Mouse (Mus musculus) T-cell, adult 2 months (primary cell): ENCODE data around the gene Klhl9.

Source experiments
- DNase-seq: peaks from one replicate; pipeline ENCODE4 v3.0.0; 2022; ENCODE audit warnings: low spot score

The Klhl9 gene

GRCm38 (mm10) chr4:88715059-88715458 is 7.2 kb downstream of the Klhl9 start:
- DNase-seq, result no peak

GRCm38 (mm10) chr4:88714281-88714680 is 8.0 kb downstream of the Klhl9 start:
- DNase-seq, result no peak

DNA sequence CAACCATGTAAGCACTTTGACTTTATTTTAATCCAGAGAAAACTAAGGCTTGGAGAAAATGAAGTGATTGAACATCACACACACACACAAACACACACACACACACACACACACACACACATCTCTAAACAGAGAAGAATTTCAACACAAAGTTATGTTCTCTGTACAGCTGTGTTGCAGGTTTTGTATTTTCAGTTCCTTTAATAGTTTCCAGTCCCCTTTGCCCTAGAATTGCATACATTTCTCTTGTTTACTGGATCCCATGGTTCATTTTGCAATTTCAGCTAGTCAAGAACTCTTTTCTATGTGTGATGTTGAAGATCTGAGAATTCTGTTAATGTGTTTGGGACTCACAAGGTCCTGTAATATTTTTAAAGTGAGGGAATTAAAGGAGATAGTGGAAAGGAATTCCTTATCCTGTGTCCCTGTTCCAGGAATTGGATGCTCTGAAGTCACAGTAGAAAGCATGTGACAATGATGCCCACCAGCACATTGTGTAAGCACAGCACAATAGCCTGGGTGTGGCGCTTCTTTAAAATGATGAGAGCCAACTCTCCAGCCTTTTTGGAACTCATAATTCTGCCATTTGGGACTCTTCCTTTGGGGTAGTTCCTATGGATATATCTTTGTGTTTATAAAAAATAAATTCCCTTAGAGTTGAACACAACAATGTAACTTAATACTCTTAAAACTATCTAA is 15.0 kb downstream of the Klhl9 start:
- DNase-seq, result no peak

DNA sequence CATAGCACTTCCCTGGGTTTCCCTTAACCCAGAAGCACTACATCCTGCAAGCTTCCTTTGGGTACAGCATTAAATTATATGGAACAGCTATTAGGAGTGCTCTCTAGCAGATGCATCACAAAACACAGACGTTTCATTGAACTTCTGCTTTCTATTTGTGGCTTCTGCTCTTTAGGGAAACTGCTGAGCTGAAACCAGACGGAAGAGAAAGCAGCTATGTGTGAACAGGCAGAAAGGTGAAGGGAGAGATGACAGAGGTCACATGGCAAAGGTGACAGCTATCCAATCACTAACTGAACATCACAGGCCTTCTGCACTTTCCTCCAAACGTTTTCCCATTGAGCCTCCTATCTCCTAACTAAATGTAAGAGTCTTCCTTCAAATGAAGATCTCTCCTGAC is 16.3 kb downstream of the Klhl9 start:
- DNase-seq, result no peak

- no peak for DNase-seq
Measured at GRCm38 (mm10) chr4:88699301-88699700, 23.0 kb downstream of the Klhl9 start.

GRCm38 (mm10) chr4:88698781-88699180 is 23.5 kb downstream of the Klhl9 start:
- DNase-seq, result no peak

DNA sequence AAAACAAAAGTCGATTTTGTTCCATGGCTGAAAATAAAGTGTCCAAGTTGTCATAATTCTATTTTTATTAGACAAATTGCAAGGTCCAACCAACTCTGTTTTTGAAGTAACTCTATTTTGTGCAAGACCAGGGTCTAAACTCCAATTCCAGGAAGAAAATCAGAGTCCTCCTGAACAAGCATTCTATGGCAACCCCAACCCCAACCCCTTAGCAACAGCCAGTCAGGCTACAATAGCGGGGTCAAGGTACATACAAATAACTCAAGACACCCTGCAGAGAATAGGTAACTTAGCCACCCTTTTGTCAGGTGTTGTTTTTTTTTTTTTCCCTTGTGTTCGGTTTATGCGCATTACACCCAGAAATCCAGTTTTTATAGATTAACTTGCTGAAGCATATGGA is 24.5 kb downstream of the Klhl9 start:
- no peak for DNase-seq

GRCm38 (mm10) chr4:88697108-88697507 is 25.2 kb downstream of the Klhl9 start:
- DNase-seq, result no peak

GRCm38 (mm10) chr4:88696237-88696884 is 25.9 kb downstream of the Klhl9 start:
- peak; percentile 67 for DNase-seq

DNA sequence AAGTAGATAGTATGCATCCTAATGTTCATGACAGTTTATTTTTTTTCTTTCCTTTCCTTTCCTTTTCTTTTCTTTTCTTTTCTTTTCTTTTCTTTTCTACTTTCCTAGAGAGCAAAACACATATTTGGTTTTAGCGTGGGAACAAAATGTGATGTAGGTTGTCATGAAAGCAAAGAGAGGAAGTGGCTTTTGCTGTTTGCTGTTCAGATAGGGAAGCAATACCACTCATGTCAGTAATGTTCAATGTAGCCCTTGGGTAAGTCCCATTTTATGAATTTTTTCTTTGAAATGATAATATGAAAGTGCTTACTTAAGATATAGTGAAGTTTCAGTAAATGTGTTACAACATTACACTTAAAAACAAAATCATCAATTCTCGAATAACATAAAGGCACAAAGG is 28.9 kb downstream of the Klhl9 start:
- DNase-seq, result peak; percentile 38

GRCm38 (mm10) chr4:88692537-88692936 is 29.7 kb downstream of the Klhl9 start:
- peak; percentile 73 for DNase-seq

DNA sequence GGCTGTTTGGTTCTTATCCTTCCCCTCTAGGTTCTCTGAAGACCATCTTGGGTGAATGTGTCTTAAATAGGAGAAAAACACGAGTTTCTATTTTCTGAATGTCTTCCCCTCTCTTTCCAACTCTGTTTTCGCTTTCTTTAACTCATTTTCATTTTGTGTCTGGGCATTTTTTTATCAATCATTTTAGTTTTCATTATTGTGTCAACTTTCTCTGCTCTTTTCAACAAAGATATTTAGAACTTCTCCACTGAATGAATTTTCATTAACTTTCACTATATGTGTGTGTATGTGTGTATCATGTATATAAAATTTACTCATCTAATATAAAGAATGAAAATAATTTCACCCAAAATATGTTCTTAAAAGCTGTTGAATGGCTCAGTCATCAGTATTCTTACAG is 31.0 kb downstream of the Klhl9 start, which contains the start of gene Ifnab:
TSS of gene Ifnab (minus strand) at position 101 of the 400 bp plus-strand sequence.
- no peak for DNase-seq

- no peak for DNase-seq
Measured at GRCm38 (mm10) chr4:88683812-88684211, 38.5 kb downstream of the Klhl9 start, which contains the start of gene Ifna2. Ifna2 (minus strand) TSS chr4:88683912.

- DNase-seq, result no peak
Measured at GRCm38 (mm10) chr4:88681353-88681752, 40.9 kb downstream of the Klhl9 start.

DNA sequence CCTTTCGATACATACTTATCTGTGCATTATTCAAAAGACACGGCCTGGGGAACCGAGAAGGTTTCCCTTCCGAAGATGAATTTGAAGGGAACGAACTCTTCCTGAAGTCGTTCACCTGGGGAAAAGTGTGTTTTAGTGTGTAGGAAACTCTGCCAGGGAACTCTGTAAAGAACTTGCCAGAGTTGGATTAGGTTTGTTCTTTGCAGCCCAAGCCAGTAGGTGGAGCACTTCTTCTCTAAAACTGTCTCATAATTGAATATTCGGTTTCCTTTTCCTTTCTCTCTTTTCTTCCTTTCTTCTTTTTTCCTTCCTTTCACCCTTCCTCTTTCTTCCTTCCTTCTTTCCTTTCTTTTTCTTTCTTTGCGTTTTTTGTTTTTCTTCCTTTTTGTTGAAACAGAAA is 41.9 kb downstream of the Klhl9 start:
- peak; percentile 27 for DNase-seq

DNA sequence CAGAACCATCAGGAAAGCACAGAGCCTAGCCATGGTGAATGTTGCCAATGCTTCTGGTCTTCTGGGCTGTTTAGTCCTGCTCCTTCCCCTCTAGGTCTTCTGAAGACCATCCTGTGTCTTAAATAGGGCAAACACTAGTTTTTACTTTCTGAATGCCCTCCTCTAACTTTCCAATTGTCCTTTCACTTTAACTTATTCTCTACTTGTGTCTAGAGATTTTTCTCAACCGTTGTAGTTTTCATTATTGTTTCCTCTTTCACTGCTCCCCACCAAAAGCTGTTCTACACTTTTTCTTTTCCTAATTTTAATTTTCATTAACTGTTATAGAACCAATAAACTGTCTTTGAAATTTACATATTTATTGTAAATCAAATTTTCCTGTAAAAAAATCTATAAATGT is 45.4 kb downstream of the Klhl9 start, which contains the start of gene Ifna16:
TSS of gene Ifna16 (minus strand) at position 101 of the 400 bp plus-strand sequence.
- no peak for DNase-seq
